Mouse (Mus musculus) thymus, postnatal 0 days (tissue): ENCODE data around the gene Bcl6. TPM values are rescaled to one million over a fixed set of nuclear protein-coding genes. Genes with fewer than 3 reads are reported as not detected.
A peak's percentile ranks its signal among the peaks of the same experiment; 100 is the strongest.

Experiments
- DNase-seq: peaks from one replicate; pipeline ENCODE4 v3.0.0-alpha.2; 2015; ENCODE audit warnings: low spot score
- polyA plus RNA-seq: library from polyadenylated mRNA; unstranded; fragments of >200 nt; fragmentation: Nextera tagmentation; extraction: Ambion mirVana; gene quantifications from 2 replicates; pipeline ENCODE4 v1.2.1, GENCODE M21; 2015

The Bcl6 gene
- 11.9 and 15.1 TPM in 2 replicates for polyA plus RNA-seq

DNA sequence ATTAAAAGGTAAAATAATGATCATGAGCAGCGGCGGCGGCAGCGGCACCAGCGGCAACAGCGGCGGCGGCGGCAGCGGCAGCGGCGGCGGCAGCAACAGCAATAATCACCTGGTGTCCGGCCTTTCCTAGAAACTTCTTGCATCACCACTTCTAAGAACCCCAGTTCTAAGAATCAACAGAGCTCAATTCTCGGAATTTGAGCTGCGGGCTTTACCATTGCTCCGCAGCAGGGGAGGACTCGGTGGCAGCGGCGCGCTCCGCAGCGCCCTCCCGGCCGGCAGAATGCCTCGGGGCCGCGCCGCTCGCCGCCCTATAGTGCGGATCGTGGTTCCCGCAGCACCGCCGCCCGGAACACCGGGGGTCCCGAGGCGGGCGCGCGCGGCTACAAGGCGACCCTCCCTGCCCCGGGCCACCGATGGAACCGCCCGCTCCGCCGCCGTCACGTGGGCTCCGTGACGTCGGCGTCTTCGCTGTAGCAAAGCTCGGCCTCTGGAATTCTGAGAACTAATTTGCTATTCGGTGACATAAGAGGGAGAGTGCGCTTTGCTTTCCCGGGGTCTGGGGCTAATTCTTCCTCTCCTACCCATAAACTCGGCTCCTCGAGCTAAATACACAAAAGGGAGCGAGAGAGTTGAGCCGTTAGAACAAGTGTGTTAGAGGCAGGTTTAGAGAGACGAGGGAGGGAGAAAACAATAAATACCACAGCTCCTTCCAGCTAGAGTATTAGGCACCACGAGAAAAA is at the start of gene Bcl6, which contains the start of gene Gm37419:
TSS of gene Bcl6 (minus strand) at position 387 of the 743 bp plus-strand sequence.
TSS of gene Gm37419 (plus strand) at position 17 of the 743 bp plus-strand sequence.
- peak; percentile 90 for DNase-seq

DNA sequence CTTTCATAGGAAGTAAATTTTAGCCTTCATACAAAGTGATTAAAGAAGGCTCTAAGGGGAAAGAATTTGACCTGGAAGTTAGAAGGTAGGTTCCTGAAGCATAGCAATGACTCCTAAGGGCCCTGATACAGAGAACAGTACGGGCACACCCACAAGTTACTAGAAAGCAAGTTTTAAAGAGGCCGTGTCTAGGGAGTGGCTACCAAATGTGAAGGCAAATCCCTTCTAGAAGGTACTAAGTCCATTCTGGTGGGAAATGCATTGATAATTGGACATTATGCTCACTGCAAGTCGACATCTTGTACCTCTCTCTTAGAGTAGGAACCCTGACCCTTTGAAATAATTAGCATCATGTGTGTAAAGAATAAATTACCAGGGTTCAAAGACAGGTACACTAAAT is 47.7 kb upstream of the Bcl6 start:
- no peak for DNase-seq

DNA sequence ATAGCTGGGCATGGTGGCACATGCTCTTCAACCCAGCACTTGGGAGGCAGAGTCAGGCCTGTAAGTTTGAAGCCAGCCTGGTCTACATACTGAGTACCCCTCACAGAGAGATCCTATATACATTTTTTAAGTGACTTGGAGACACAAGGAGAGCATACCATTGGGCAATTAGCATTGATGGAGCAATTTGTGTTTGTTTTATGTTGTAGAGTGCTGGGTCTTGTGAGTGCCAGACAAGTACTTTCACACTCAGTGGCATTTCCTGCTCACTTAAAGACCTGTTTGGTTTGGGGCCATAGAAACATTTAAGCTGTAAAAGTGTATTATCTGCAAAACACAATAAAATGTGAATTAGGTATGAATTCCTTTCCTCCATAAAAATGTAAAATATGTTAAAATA is 47.1 kb upstream of the Bcl6 start:
- no peak for DNase-seq

DNA sequence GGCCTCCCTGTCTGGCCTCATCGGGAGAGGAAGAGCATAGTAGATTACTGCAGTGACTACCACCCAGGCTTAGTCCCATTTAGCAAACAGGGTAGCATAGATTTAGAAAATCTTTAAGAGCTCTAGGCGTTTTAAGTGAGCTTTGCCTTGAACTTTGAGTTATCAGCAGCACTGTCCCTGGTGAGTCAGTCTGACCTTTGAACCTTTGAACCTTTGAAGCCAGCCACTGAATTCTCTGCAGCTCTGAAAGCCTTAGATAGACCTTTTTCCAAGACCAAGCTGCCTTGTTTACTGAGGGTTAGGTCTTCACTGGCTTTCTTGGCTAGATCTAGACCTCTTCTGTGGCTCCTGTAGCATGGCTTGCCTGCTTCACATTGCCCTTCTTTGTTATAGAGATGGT is 45.8 kb upstream of the Bcl6 start:
- no peak for DNase-seq

DNA sequence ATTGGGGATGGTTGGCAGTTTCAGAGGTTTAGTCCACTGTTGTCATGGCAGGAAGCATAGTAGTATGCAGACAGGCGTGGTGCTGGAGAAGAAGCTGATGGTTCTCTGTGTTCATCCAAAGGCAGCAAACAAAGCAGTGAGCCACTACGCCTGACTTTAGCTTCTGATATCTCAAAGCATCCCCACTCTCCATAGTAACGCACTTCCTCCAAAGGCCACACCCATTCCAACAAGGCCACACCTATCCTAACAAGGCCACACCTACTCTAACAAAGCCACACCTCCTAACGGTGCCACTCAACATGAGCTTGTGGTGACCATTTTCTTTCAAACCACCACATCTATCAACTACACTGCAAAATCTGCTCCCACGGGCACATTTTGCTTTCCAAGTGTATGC is 44.6 kb upstream of the Bcl6 start:
- DNase-seq = no peak

DNA sequence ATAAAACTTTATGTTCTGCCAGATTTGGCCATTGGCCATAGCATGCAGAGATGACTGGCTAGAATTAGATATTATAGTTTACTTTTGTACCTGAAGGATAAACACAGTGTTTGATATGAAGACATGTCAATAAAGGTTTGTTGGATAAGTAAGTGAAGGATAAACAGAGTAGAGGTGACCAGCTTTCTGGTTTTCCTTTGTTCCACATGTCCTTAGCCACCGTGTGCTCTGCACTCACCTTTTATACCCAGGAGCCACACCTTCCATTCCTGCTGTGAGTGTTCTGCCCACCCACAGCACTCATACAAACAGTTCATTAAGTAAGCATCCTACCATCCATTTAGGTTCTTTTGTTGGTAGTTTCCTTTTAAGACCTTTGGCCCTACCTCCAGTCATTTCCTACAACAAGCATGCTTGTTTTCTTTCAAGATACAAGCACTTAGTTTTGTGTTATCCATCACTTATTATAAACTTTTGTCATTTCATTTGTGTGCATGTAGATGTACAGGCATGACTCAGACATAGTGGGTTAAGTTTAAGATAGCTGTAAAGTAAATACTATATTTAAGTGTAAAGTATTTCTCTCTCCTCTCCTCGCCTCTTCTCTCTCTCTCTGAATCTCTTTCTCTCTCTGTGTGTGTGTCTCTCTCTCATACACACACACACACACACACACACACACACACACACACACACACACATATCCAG is 41.5 kb upstream of the Bcl6 start:
- DNase-seq = no peak

DNA sequence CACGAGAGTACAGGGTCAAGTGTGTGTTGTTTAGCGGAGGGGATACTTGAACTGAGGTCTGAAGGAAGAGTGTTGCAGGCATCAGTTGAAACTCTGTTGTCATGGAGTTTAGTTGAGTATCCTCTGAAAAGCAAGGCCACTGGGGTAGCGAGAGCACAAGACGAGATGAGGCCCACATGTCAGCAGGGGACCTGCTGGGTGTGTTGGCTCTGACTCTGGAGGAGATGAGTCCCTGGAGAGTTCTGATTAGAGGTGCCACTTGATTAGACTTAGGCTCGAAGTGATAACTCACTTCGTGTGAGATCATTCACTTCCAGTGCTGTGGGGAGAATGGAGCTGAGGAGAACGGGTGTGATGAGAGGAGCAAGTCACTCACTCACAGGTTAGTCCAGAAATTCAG is 36.8 kb upstream of the Bcl6 start:
- no peak for DNase-seq

DNA sequence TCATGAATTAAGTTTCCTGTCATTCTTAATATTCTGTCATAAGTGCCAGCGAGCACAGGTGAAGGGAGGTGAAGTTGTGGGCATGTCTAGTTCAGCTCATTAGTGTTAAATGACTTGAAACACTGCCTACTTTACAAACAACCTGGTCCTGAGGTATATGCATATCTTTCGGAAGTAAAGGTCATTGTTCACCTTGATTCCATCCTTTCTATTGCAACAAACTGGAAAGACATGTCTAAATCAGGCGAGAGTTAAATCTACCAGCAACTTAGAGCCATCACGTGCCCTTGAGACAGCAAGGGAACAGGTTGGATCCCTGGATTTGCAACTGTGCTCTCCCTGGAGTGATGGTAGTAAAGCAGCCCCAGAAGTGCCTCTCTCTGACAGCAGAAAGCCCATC is 34.0 kb upstream of the Bcl6 start:
- no peak for DNase-seq

DNA sequence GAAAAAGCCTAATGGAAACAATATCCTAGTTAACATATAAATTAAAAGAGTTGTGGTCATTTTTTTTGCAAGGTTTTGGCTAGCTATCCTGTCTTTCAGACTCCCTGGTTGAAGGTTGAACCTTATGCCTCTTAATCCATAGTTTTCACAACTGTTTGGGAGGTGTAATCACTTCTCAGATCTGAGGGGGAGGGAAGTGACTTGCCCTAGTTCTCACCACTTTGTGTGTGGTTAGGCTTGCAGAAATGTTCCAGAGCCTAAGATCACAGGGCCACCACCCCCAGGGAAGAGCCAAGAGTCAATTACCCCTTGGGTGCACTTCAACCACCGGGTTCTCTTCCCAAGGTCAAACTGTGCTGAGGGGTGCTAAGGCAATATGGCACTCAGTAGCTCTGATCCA is 33.1 kb upstream of the Bcl6 start:
- DNase-seq = peak; percentile 41

DNA sequence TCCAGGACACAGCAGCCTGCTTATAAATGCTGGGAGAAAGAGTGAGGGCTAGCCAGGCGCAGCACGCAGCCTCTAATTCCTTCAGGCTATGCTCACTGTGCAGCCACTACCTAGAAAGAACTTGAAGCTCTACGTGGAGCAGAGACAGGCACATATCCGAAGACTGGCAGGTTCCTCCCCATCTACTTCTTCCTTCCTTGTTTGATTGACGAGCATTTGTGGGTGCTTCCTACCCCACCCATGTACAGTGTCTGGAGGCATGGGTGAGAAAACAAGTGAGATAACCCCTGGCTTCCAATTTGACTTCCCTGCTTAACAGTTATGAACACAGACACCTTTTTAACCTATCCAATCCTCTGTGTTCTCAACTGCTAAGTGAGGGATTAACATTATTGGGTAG is 28.1 kb upstream of the Bcl6 start:
- no peak for DNase-seq

DNA sequence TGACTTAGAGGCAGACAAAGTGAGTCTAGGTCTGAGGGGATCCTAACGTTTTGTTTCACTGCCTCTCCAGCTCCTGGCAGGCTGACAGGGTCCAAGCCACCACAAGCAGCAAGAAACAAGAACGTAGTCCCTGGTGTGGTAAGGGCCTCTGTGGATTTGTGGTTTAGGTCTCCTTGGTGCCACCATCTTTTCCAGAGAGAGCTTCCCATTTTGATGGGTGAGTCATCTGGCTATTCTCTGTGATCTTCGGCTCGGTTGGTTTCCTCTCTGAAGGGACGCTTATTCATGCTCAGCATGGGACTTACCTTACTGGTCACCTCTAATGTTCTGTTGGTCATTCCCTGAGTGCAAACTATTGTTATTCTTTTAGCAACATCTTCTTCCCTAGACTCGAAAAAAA is 27.6 kb upstream of the Bcl6 start:
- DNase-seq = no peak

DNA sequence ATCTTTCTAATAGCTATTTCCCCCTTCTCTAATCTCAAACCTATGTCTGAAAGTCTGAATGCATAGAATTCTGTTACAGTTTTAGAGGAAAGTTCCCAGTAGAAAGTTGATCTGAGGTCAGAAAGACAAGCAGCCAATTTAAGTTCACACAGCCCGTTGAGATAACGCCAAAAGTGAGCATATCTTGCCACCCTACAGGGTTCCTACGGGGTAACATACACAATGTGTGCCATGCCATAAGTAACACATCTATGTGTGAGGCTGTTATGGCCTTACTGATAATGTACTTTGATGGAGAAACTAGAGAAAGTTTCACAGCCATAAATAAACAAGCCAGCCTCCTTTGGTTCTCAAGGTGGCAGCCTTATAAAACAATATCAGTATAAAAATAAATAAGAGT is 25.7 kb upstream of the Bcl6 start:
- no peak for DNase-seq

DNA sequence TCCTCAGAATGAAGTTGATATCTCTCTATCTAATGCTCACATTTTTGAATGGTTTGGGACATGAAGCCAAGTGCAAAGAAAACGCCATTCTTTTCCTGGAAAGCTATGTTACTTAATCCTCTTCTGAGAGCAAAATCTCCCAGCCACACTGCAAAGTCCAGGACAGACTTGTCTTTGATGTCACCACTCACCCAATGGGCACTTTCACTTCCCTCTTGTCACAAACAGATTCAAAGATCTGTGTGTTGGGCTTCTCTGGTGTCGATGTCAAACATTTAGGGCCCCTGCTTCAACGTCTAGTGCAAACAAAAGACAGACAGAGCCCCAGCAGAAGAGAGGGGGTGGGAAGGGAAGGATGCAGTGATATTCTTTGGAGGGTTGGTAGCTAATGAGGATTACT is 23.4 kb upstream of the Bcl6 start:
- no peak for DNase-seq

DNA sequence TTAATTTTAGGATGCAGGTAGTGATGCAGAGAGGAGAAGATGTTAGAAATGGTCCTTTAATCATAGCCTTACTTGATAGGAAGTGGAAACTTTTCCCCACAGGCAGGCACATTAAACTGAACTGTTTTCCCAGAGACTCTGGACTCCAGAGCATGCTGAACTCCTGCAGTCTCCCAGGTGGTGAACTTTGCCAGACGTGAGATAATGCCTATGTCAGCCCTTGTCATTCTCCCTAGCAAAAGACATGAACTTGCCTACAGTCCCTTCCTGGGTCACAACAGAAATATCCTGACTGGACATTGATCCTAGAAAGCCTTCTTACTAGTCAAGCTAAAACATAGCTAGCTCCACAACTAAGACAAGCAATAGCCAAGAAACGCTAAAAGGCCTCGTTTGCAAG is 22.7 kb upstream of the Bcl6 start:
- DNase-seq = no peak

DNA sequence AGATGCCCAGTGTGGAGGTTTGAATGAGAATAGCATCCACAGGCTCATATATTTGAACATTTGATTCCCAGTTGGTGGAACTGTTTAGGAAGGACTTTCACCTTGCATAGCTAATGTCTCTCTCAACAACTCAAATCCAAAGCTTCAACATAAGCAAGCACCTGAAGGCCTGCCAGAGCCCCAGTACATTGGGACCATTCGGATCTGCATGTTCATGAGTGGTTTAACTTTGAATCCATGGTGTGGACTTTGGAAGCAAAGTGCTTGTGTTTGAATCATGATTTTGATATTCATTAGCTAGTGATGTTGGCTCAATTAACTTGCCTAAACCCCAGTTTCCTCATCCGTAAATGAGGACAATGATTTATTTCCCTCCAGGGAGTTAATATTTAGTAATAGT is 21.2 kb upstream of the Bcl6 start:
- no peak for DNase-seq

DNA sequence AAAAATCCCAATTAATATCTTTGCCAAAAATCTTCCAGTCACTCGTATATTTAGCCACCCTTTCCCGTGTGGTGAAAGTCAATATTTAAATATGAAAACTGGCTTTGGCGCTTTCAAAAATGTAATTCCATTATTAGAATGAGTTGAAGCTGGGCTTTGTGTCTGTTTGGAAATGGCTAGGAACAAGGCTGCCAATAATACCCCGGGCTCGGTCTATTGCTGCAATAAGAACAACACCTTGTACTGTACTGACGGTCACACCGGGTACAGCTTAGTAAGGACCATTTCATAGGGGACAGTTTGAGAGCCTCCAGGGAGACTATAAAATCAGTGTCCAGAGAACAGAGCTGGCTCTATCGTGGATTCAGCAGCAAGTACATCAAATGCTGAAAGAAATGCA is 17.3 kb upstream of the Bcl6 start:
- DNase-seq = no peak

DNA sequence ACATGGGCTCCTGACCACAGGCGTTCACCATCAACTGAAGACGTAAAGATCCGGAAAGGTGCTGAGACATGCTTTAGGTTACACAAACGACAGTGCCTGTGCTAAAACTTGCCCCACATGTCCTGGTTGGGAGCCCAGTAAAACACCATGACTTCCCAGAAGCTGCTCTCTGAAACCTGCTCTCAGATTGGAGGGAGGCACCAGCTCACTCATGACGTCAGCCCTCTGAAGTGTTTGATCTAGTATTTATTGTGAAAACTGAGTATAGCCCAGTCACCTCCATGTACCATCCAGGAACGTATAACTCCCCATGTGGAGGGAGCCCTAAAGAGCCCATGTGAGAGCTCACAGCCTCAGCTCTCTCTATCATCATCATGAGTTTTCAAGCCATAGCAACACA is 9.3 kb upstream of the Bcl6 start:
- DNase-seq = no peak

DNA sequence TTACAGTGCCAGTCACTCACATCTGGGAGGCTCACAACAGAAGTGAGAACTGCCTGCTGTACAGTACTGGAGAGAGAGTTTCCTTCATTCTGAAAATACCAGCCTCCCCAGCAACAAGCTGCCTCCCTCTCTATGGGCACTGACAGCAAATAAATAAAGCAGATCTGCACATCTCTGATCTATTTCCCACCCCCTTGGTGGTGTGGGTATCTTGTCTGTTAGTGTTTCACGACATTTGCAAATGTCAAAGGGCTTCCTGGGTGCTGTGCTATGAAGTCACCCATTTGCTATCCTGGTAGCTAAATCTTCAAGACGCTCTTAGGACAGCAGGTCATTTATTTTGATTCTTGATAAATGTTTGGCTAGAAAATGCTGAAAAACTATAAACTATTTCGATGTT is 8.6 kb upstream of the Bcl6 start:
- DNase-seq = no peak

DNA sequence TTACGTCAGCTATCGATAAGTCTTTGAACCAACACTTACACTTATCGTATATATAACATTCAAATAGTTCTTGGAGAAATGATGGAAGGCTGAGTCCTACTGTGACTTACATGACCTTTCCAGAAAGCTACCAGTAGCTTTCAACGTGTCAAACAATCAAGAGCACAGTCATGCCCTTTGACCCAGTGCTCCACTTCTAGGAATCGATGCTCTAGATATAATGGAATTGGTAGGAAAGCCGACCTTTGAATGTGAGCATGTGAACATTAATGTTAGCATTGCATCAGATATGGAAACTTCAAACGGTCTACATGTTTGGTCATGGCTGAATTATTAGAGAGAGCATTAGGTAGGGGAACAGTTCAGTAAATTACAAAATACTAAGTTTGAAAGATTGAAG is 7.7 kb upstream of the Bcl6 start:
- no peak for DNase-seq

DNA sequence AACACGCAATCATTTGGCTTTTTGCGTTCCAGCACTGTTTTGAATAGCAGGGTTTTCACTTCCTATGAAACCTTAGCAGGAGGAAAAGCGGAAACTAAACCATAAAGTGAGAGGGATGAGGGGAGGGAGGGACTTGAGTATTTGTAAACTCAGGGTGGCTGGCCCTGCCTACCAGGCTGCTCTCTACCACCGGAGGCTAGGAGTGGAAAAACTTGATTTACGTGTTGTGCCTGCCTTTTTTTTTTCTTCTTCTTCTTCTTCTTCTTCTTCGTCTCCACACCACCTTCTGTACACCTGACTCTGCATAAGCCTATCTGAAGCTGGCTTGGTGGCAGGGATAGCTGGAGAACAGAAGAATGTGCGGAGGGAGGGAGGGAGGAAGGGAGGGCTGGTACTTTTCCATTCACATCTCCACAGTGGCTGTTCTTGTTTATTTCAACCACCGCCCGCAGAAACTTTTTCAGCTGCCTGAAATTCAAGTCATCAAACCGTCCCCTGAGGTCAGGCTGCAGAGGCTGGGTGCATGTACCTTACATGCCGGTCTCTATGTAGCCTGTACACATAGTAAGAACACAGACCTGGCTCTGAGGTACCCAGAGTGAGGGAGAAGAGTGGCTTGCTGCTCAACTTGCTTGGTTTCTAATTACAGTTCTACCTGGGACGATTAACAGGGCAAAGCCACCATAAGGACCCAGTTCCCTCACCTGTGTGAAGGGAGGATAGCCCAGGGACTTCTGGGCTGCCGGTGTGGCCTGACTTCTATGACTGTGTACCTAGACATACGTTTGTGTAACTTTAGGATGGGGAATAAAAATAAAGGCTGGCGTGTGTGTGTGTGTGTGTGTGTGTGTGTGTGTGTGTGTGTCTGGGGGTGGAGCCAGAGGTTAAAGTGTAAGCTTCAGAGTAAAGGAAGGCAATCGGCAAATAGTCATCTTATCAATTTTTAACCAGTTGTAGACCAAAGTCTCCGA is 5.0 kb upstream of the Bcl6 start:
- no peak for DNase-seq

DNA sequence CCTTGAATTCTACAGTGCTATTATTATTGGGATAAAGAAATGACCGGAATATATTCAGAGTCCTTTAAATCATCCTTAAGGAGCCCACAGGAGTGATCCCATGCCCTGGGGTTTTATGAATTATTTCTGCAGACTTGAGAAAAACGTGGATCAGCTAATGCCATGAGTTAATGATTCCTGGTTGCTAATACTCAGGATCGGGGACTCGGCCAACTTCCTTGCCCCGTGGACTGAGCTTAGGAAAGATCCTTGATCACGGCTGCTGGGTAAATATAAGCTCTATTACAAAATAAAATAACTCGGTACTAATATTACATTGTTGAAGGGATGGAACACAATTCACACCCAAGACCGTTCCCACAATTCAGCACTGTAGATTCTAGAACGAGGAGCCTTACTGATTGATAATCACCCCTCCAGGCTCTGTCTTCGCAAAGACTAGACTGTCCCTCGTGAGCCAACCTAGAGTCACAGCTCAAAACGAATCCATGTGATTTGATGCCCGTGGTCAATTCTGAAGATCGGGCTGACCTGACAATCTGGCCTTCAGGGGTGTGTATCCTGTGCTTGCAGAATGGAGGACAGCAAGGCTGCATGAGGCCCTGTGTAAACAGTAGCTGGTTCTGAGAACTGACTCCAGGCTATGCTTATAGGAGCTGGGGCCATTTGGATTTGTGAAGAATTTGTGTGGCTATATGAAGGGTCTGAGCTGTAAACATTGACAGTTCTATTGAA is 3.4 kb upstream of the Bcl6 start:
- DNase-seq = no peak
